Mouse (Mus musculus): ENCODE measurements around the gene Nr1i2. TPM values are rescaled to one million over a fixed set of nuclear protein-coding genes. Genes with fewer than 3 reads are reported as not detected.

Nr1i2 gene
- total and polyA plus RNA-seq, 2 experiments from 2014 or later: not detected

DNA sequence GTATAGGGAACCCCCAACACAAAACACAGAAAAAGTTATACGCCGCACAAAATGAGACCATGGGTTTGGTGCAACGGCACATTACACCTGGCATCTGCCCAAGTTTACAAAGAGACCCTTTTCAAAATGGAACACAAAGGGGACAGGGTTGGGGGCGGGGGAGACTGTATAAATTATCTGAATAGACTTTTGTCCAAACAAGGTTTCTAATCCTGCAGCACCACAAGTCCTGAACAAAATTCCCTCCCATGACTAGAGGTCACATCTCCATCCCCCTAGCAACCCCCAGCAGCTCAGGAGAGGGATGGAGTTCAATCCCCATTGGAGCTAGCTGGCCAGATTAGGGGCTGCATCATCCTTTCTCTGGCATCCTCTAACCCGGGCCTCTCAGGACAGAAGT, 22.1 kb downstream of the Nr1i2 start:
- Histone ChIP-seq H3K4me3 (ENCODE audit: low read depth, low read length) (no peak overlapping the region), H3K4me1 (ENCODE audit: insufficient read depth, low read length) (no peaks in the 10 kb centered on the region; the same call in 1 of the 2 replicates), H3K36me3 (ENCODE audit: insufficient read depth, low read length) (no peaks in the 10 kb centered on the region), H3K27ac (ENCODE audit: low read depth, low read length) (no peak overlapping the region), H3K9me3 (ENCODE audit: low read length) (no peaks in the 10 kb centered on the region), H3K9ac (replicated peaks; ENCODE audit: low read length, poor library complexity, severe bottlenecking) (no peak overlapping the region), H3K4me2 (ENCODE audit: low read depth, low read length, poor library complexity, severe bottlenecking) (no peak overlapping the region), H3K27me3 (ENCODE audit: insufficient read depth, low read length) (no peaks in the 10 kb centered on the region)
- WGBS: 25% methylated on average over 5 of the region's 5 CpGs
- TF ChIP-seq CTCF (IDR thresholded peaks at IDR 0.05): no peak
- ATAC-seq (ENCODE audit: low FRiP score) (no peak), DNase-seq (ENCODE audit: low spot score) (no peak)

DNA sequence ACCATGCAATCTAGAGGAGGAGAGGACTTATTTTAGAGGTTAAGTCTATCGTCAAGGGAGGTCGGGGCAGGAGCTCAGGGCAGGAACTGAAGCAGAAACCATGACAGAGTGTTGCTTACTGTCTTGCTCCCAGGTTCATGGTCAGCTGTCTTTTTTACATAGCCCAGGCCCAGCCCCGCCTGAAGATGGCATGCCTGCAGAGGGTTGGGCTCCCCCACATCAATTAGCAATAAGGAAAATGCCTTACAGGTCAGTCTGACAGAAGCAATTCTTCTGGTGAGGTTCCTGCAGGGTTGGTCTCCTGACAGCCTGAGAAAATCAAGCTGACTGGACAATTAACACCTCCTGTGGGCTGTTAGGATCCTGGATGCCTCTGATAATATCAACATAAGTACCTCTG, 23.0 kb downstream of the Nr1i2 start:
- no peaks in the 10 kb centered on the region for H3K36me3 ChIP-seq (ENCODE audit: insufficient read depth, low read length)
- no peak overlapping the region for H3K9ac ChIP-seq (replicated peaks; ENCODE audit: low read length, poor library complexity, severe bottlenecking)
- no peak for DNase-seq (ENCODE audit: low spot score)
- no peak overlapping the region for H3K27ac ChIP-seq (ENCODE audit: low read depth, low read length)
- H3K9me3 ChIP-seq (ENCODE audit: low read length): no peaks in the 10 kb centered on the region
- 88% methylated on average over 3 of the region's 3 CpGs for WGBS
- no peaks in the 10 kb centered on the region for H3K27me3 ChIP-seq (ENCODE audit: insufficient read depth, low read length)
- H3K4me3 ChIP-seq (ENCODE audit: low read depth, low read length): no peak overlapping the region
- no peak overlapping the region for H3K4me2 ChIP-seq (ENCODE audit: low read depth, low read length, poor library complexity, severe bottlenecking)
- ATAC-seq (ENCODE audit: low FRiP score): no peak
- no peak for TF ChIP-seq CTCF (IDR thresholded peaks at IDR 0.05)
- H3K4me1 ChIP-seq (ENCODE audit: insufficient read depth, low read length): no peaks in the 10 kb centered on the region; the same call in 1 of the 2 replicates

DNA sequence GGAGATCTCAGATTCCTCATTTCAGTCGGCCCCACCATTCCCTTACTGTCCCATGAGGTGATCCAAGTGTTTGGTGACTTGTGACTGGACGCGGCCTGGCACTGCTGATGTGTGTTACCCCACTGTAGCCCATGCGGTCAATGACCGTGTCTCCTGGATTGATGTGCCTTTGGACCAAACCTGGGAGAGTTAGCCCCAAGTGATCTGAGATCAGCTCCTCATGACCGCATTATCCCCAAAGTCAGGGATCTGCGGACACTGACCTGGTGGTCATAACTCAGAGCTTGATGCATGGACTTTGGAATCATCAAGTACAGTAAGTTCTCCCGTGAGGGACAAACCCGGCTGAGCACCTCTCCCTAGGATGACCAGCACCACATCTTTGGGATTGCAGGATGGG, 38.7 kb downstream of the Nr1i2 start:
- ATAC-seq (ENCODE audit: low FRiP score) (no peak), DNase-seq (ENCODE audit: low spot score) (no peak)
- no peaks in the 10 kb centered on the region for H3K9me3 ChIP-seq (ENCODE audit: low read length)
- H3K9ac ChIP-seq (replicated peaks; ENCODE audit: low read length, poor library complexity, severe bottlenecking): no peak overlapping the region
- no peaks in the 10 kb centered on the region for H3K4me1 ChIP-seq (ENCODE audit: insufficient read depth, low read length)
- H3K27ac ChIP-seq (ENCODE audit: low read depth, low read length): no peak overlapping the region
- H3K36me3 ChIP-seq (ENCODE audit: insufficient read depth, low read length): no peaks in the 10 kb centered on the region
- H3K27me3 ChIP-seq (ENCODE audit: insufficient read depth, low read length): no peaks in the 10 kb centered on the region
- TF ChIP-seq CTCF (IDR thresholded peaks at IDR 0.05): no peak
- no peak overlapping the region for H3K4me2 ChIP-seq (ENCODE audit: low read depth, low read length, poor library complexity, severe bottlenecking)
- H3K4me3 ChIP-seq (ENCODE audit: low read depth, low read length): no peak overlapping the region
- 92% methylated on average over 9 of the region's 9 CpGs for WGBS

DNA sequence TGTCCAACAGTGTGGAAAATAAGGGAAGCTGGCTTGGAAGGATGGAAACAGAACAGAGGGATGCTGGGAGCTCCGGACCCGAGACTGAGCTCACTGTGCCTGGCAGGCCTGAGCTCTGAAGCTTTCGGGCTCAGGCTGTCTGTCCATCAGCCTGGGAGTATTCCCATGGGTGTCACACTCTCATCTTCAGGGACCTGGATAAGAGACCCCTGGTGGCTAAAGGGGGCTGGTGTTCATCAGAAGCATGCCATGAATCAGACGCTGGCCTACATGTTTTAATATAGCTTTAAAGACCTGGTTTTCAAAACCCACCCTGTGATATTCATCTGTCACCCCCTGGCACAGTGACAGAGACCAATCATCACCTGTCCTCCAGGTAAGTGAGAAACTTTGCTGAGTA, 39.5 kb downstream of the Nr1i2 start:
- no peak overlapping the region for H3K9ac ChIP-seq (replicated peaks; ENCODE audit: low read length, poor library complexity, severe bottlenecking)
- WGBS: 81% methylated on average over 4 of the region's 4 CpGs
- 0 out of 2 replicates have a peak, but pooled peaks have one; percentile 27 for TF ChIP-seq CTCF (IDR thresholded peaks at IDR 0.05)
- H3K27me3 ChIP-seq (ENCODE audit: insufficient read depth, low read length): no peaks in the 10 kb centered on the region
- no peak overlapping the region for H3K4me2 ChIP-seq (ENCODE audit: low read depth, low read length, poor library complexity, severe bottlenecking)
- H3K4me3 ChIP-seq (ENCODE audit: low read depth, low read length): no peak overlapping the region
- DNase-seq (ENCODE audit: low spot score) (no peak), ATAC-seq (ENCODE audit: low FRiP score) (no peak)
- H3K4me1 ChIP-seq (ENCODE audit: insufficient read depth, low read length): no peaks in the 10 kb centered on the region
- H3K9me3 ChIP-seq (ENCODE audit: low read length): no peaks in the 10 kb centered on the region
- no peaks in the 10 kb centered on the region for H3K36me3 ChIP-seq (ENCODE audit: insufficient read depth, low read length)
- no peak overlapping the region for H3K27ac ChIP-seq (ENCODE audit: low read depth, low read length)

DNA sequence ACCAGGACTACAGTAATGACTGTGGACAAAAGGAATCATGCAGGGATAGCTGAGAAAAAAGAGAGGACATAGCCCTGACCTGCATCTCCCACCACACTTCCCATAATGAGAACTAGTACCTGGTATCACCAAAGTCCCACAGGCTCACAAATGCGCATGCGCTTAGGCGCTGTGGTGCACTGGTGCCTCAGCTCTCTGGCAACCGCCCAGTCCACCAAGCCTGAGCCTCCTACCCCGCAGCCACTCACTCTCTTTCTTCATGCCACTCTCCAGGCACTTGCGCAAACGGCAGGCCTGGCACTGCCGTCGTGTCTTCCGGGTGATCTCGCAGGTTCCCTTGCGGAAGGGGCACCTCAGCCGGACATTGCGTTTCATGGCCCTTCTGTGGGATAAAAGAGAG, 40.6 kb downstream of the Nr1i2 start:
- DNase-seq (ENCODE audit: low spot score) (no peak), ATAC-seq (ENCODE audit: low FRiP score) (no peak)
- Histone ChIP-seq H3K4me1 (ENCODE audit: insufficient read depth, low read length) (no peaks in the 10 kb centered on the region), H3K9me3 (ENCODE audit: low read length) (no peaks in the 10 kb centered on the region), H3K4me2 (ENCODE audit: low read depth, low read length, poor library complexity, severe bottlenecking) (no peak overlapping the region), H3K9ac (replicated peaks; ENCODE audit: low read length, poor library complexity, severe bottlenecking) (no peak overlapping the region), H3K27me3 (ENCODE audit: insufficient read depth, low read length) (no peaks in the 10 kb centered on the region), H3K4me3 (ENCODE audit: low read depth, low read length) (no peak overlapping the region), H3K36me3 (ENCODE audit: insufficient read depth, low read length) (no peaks in the 10 kb centered on the region), H3K27ac (ENCODE audit: low read depth, low read length) (no peak overlapping the region)
- TF ChIP-seq CTCF (IDR thresholded peaks at IDR 0.05): no peak
- WGBS: 87% methylated on average over 14 of the region's 14 CpGs

DNA sequence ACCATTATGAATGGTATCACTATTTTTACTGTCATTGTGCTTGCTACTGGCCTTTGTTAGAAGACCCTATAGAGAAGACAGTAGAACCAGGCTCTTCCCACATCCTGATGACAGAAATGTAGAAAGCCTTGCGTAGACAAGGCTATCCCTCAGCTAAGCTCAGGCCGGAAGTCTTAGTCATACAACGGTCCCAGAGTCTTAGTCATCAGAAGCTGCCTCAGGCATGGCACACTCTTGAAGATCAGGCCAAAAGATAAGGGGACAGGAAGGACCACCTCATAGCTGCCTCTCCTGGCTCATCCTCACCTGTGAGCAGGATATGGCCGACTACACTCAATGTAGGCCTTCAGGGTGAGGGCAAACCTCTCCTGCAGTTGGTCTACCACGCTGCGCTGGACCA, 44.2 kb downstream of the Nr1i2 start:
- DNase-seq (ENCODE audit: low spot score) (no peak), ATAC-seq (ENCODE audit: low FRiP score) (no peak)
- Histone ChIP-seq H3K4me2 (ENCODE audit: low read depth, low read length, poor library complexity, severe bottlenecking) (no peak overlapping the region), H3K4me3 (ENCODE audit: low read depth, low read length) (no peak overlapping the region), H3K9ac (replicated peaks; ENCODE audit: low read length, poor library complexity, severe bottlenecking) (no peak overlapping the region), H3K4me1 (ENCODE audit: insufficient read depth, low read length) (no peaks in the 10 kb centered on the region), H3K9me3 (ENCODE audit: low read length) (no peaks in the 10 kb centered on the region), H3K27me3 (ENCODE audit: insufficient read depth, low read length) (no peaks in the 10 kb centered on the region), H3K27ac (ENCODE audit: low read depth, low read length) (no peak overlapping the region), H3K36me3 (ENCODE audit: insufficient read depth, low read length) (peaks cover 3% of the 10 kb centered on the region; the same call in 1 of the 2 replicates)
- no peak for TF ChIP-seq CTCF (IDR thresholded peaks at IDR 0.05)
- 95% methylated on average over 6 of the region's 6 CpGs for WGBS

All from midbrain, postnatal 0 days (tissue).